Mouse (Mus musculus) monocyte, adult 2 months (primary cell): Measurements from ENCODE around the gene Tor2a.

Source experiments
- DNase-seq, 2 experiments: peaks; one replicate each; pipeline ENCODE4 v3.0.0; 2022; ENCODE audit warnings: low spot score in 2 of 2, low read depth in 1 of 2

Gene Tor2a

DNA sequence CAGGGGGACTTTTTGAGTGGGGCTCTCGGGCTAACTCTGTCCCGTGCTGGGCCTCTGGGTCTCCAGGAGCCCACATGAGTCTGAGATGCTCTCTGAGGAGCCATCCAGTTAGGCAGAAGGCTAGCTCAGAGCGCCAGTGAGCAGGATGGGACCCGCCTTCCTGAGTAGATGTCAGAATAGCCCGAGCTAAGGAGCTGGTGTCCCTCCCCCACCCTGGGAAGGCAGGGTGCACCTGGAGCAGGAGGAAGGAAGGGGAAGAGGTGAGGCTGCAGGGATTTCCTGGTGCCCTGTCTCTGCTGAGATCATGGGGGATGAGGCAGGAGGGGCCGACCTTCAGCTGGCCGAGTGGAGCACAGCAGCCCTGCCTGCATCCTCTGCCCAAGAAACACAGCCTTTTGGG is 28.6 kb upstream of the Tor2a start:
- no peak for DNase-seq

DNA sequence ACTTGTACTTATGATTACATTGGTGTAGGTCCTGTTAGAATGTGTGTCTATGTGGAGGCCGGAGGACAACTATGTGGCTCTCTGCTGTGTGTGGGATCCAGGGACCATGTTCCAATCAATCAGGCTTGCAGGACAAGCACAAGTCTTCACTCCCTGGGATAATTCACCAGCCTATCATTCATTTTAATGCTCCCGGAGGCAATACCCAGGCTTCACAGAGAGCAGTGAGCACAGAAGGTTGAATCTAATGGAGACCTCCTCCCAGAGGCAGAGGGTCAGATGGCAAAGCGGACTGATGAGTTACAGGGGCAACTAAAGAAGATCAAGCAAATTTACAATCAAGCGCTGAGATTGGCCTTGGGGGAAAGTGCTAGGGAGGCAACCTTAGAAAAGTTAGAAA is 27.5 kb upstream of the Tor2a start:
- no peak for DNase-seq

DNA sequence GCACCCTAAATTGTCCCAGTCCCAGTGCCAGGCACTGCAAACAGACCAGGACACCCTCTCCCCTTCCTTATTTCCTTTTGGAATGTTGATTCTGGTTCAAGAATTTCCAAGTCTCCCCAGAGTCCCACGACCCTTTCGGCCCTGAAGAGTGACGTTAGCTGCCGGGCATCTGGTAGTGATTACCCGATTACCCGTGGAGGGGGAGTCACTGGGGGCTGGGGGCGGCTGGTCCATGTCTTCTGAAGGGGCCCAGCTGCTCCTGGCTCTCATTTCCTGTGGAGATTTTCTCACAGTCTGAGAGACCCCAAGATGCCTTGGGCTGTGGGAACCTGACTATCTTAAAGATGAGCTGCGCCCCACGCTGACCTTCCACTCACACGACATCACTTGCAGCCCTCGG is 26.2 kb upstream of the Tor2a start:
- DNase-seq: no peak

DNA sequence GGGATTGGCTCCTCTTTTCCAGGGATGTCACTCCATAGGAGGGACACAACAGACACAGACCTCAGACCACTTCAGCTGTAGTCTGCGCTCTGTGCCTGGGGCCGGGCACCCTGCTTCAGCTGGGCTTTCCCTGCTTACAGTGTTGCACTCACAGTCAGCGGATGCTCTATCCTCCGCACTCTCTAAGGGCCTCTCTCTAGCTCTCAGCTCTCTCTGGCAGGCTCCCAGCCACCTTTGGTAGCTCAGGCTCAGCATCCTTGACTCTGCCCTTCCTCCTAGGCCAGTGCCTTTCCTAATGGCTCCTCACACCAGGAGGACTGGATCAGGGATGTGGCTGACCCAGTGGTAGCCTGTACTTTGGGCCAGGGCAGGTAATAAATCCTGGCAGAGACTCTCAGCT is 25.1 kb upstream of the Tor2a start:
- no peak for DNase-seq

DNA sequence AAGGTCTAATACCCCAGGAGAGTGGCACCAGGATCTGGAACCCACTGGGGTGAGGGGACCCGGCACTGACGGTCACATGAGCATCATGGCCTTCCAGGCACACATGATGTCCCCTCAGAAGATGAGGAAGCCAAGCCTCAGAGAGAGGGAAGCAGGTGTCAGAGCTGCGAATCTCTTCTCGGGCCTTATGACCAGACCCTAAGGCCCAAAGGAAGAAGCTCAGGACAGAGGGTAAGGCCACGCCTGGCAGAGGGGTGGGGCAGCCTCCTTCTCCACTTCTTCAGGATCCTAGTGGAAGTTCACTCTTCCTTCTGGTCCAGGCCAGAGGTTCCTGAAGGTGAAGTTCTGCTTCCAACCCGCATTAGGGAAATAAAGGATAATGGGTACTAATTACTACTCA is 24.3 kb upstream of the Tor2a start:
- no peak for DNase-seq

DNA sequence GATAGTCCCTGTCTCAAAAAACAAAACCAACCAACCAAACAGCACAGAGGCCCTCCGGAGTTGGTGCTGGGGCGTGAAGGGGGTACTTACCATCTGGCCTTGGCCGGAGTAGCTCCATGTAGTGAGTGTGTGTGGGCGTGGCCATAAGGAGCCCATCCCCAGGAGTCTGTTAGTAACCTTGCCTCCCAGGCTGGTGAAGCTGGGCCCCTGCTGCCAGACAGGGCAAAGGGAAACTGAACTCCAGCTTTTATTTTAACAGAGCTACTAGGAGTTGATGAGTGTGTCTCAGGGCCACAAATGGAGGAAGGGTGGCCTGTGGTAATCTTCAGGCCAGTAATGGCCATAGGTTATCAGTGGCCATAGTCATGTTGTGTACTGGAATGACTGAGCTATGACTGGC is 22.6 kb upstream of the Tor2a start:
- DNase-seq: no peak

DNA sequence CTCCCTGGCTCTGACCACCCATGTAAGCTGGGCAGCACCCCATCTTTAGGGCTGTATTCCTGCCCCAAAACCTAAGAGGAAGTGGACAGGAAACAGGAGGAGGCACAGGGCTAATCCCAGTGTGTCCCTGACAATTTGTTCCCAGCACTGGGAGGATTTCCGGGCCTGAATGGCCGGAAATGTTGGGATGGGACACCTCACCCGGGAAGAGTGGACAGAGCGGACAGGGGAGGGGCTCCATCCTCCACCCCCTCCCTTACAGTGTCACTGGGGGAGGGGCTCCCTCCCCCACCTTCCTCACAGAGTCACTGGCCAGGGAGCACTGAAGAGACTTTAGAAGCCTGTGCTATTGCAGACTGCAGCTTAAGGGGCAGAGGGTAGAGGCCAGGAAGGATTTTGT is 22.1 kb upstream of the Tor2a start:
- DNase-seq: no peak

DNA sequence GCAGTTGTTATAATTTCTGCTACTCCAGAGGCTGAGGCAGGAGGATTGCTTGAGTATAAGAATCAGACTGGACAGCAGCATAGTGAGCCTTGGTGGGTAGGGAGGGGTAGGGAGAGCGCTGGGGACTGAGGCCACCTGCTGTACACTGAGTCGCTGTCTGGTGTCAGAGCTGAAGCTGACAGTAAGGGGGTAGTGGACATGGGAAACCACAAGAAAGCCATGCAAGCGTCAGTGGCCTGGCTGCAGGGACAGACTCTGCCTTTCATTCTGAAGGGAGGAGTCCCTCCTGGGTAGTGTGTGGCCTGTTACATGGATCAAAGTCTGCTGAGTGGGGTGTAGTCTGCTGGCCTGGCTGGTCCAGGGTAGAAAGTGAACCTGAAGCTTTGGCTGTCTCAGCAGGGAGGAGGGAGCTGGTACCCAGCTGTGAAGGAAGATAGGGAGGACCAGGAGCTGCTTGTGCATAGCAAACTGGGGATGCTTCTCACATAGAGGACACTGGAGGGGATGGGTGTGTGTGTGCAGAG is 20.7 kb upstream of the Tor2a start:
- DNase-seq: no peak

DNA sequence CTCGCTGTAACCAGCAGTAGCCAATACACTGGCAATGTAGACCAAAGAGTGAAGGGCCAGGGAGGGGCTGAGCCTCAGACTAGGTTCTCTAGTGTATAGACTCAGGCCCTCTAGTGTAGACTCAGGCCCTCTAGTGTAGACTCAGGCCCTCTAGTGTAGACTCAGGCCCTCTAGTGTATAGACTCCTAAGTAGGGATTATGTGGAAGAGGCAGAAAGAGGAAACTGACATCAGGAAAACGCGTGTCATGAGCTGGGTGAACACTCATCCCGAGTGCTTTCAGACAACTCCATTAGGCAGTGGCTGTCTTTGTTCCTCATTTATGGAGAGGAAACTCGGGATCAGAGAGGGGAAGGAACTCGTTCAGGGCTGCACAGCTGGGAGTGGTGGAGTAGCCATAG is 20.0 kb upstream of the Tor2a start:
- DNase-seq: no peak

DNA sequence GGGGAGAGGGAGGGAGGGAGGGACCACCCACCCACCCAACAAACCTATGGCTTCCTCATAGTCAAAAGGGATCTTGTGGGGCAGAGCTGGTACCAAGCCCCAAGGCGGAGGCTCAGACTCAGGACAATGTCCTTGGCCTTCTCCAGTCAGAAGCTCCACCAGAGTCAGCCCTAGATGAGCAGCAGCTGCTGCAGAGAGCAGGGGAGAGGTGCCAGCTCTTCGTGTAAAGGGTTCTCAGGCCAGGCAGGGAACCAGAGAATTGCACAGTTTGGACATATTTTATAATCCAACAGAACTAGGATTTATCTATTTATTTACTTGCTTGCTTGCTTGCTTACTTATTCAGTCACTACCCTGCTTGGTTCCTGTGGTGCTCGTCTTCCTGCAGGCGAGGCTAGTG is 17.7 kb upstream of the Tor2a start:
- DNase-seq: no peak

DNA sequence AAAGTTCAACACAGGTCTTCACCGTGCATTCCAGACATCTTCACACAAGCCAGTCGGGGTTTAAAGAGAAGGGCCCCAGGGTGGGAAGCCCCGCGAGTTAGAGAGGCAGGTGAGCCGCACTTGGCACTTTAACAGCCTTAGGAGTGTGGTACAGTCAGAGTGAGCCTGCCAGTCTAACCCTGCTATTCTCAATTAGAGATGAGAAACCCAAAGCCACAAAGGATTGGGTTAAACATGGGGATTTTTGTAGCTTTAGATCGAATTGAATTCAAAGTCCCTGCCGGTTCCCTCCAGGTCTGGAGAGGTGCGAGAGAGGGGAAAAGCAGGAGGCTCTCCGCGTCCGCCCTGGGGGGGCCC is 16.1 kb upstream of the Tor2a start, which contains the start of gene 6330409D20Rik:
Gene 6330409D20Rik (minus strand): TSS at position 101 of the 357 bp plus-strand sequence.
- no peak for DNase-seq

DNA sequence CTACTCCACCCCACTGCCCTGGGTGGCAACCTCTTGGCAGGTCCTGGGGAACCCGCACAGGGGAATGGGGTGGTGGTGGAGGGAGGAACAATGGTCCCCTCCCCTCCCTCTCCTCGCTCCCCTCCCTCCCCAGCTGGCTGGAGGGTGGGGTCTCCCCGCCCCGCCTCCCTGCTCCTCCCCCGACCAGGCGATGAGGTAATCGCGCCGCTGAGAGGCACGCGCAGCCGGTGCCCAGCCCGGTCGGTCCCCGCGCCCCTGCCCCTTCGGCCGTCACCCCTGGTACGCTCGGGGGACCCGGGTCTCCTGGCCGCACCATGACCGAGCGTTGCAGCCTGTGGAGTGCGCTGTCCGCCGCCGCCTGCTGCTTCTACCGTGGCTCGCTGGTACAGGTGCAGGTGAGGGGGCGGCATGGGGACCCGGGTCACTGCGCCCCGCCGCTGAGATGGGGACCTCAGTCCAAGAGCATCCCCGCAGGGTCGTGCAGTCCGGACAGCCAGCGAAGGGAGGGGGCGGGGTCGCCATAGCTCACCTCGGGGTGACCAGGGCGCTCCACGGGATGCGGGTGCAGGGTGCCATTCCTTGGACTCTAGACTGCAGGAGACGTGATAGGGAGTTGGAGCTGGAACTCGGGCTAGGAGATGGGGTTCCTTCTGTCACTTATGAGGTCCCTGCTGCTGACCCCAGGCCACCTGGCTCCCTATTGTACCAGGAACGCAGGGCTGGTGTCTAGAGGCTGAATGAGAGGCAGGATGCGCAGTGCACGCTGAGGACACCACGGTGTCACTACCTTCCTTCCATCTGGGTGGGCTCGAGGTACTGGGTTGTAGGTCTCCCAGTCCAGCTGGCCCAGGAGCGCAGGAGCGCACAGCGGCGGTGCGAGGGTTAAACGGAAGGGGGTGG is 15.5 kb upstream of the Tor2a start:
- no peak for DNase-seq

DNA sequence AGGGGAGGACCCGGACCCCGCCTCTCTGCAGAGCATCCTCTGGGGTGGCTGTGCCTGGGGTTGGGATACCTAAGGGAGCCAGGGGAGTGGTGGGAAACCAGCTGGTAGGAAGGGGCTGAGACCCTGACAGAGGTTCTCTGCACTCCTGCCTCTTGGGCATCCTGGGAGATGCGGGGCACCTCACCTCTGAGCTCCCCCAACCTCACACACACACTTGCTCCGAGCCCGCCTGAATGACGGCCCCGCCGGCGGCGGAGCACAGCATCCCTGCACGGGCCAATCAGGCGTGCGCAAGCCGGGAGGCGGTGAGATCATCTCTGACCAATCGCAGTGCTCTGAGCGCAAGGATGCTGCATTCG is 14.9 kb upstream of the Tor2a start:
- DNase-seq: no peak

DNA sequence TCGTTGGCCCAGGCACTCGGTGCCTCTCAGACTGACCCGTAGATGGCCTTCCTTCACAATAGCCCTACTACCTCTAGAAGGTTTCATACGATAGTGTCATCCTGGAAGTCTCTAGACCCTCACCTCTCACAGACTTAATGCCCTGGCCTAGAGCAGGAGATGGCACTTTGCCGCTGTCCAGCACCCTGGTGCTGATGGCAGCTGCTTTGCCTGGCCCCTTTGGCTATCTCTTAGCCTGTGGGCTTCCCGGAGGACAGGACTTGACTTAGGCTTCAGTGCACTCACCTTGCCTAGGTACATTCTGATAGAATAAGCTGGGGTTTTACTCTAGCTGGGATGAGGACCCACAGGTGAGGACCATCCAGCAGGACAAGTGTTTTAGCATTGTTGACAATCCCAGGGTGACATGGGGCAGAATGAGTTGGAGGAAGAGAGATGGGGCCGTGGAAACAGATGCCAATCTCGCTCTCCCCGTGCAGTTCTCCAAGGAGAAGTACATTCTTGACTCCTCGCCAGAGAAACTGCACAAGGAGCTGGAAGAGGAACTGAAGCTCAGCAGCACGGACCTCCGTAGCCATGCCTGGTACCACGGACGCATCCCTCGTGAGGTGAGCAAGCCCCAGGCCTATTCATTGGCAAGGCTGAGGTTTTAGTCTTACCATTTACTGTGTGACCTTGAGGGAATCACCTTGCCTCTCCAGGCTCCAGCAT is 12.6 kb upstream of the Tor2a start:
- DNase-seq: no peak

DNA sequence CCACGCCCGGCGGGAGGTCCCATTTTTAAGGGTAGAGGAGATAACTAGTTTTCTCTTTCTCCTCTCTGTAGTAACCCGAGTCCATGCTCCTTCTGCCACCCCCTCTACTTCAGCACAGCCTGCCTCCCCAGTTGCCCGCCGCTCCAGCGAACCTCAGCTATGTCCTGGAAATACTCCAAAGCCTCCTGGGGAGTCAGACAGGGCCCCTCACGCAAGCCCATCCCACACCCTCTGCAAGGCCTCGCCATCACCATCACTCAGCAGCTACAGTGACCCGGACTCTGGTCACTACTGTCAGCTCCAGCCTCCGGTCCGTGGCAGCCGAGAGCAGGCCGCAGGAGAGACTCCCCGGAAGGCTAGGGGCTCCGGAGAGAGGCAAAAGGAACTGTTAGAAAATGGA is 8.0 kb upstream of the Tor2a start:
- DNase-seq: no peak

DNA sequence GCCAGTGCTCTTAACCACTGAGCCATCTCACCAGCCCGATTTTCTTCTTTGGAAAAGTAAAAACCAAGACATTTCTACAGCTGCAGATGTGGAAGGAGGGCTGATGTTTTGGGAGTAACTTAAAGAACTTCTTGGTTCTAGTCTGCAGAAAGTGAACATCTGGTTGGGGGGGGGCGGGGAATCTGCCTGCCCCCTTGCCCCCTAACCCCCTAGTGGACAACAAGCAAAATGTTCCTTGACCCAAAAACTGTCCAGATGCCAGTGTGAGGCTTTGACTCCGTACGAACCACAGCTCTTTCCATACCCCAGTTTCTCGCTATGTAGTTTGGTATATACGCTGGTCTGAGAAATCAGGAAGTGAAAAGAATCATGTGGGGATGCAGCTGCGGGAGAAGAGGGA is 6.8 kb upstream of the Tor2a start:
- DNase-seq: no peak

DNA sequence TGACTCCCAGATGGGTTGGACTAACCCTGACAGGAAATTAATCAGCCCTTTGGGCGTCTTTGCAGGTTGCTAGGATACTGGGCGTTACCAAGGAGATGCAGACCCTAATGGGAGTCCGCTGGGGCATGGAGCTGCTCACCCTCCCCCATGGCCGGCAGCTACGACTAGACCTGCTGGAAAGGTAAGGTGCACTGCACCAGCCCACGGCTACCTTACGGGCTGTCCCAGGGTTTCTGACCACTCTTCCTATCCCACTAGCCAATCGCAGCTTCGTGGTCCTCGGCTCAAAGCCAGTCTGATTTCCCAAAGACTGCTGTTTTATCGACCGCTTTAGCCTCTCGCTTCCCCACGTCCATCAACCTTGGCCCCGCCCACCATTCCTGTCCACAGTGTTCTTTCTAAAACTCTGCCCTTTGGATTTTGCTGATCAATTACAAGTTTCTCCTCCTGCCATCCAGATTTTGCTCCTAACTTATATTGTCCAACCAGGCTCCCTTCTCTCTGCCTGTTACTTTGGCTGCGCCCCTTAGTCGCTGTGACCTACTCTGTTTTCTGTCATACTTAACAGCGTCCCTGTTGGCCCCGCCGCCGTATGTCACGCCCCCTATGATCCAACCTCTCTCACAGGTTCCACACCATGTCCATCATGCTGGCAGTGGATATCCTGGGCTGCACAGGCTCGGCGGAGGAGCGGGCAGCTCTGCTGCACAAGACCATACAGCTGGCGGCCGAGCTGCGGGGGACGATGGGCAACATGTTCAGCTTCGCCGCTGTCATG is 6.0 kb upstream of the Tor2a start:
- no peak for DNase-seq

DNA sequence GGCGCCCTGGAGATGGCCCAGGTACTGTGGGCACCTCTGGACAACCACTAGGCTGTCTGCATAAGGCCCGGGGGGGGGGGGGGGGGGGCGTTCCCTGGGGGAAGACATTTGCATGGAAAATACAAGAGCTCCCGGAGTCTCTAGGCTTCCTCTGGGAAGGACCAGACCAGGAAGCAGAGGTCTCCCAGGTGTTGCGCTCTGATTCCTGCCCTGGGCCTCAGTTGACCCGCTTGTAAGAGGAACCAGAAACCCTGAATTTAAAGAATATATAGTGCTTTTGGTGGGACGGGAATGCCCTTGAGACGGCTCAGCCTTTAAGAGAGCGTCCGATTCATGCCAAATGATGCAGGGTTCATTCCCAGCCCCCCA is 5.4 kb upstream of the Tor2a start:
- DNase-seq: no peak

DNA sequence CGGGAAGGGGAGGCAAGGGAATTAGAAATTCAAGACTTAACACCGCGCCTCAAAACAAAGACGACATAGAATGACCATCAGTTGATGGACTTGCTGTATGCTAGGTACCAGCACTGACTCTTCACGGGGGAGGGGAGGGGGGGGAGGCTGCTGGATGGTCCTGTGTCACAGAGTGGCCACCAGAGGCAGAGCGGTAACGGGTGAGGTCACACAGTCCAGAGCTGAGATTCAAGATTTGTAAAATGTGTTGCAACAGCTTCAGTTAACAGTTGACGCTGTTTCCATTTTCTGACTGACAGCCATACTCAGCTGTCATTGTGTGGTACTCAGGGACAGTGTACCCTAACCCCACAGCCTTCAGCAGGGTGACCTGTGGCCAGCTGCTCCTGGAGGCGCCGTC is 4.9 kb upstream of the Tor2a start:
- no peak for DNase-seq

DNA sequence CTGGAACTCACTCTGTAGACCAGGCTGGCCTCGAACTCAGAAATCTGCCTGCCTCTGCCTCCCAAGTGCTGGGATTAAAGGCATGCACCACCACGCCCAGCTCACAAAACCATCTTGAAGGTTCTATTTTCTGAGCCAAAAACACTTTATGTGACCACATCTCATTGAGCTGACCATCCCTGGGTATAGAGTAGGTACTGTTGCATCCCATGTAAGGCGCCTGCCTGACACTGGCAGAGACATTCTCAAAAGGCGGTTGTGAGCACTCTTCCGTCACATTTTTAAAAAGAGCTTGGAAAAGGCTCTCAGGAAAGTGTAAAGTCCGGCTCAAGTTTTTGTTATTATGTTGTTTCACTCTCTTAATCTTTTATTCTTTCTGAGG is 369 bp upstream of the Tor2a start:
- DNase-seq: no peak

DNA sequence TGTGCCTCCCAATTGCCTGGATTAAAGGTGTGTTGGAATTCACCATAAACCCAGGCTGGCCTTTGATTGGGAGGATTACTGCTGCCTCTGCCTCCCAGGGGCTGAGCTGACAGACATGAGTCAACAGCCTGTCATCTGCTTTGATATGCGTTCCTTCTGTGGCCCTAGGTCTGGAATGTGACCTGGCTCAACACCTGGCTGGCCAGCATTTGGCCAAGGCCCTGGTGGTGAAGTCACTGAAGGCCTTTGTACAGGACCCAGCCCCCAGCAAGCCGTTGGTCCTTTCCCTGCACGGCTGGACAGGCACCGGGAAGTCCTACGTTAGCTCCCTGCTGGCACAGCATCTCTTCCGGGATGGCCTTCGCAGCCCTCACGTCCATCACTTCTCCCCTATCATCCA is 1.5 kb downstream of the Tor2a start:
- DNase-seq: no peak

DNA sequence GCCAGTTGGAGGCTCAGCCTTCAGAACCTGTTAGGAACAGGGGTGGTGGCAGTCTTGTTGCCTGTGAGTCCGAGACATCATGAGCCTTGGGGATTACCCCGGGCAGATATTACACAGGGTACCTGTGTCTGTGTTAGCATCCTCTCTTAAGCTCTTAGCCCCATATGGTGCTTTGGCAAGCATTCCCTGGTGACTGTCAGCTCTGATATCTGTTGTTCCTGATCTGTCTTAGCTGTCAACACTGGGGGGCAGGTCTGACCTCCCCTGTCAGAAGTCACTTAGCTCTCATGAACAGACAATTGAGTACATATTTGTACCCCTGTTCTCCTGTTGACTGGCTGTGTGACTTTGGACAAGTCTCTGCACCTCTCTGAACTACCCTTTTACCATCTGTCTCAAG is 2.0 kb downstream of the Tor2a start:
- DNase-seq: no peak
